Comparison of ENCODE assay signal across 8 mouse cellular contexts in genomic region chr19:46509202-46509601, GRCm38 (mm10). TPM values are rescaled to one million over a fixed set of nuclear protein-coding genes. Genes with fewer than 3 reads are reported as not detected.
DNase-seq lines count a peak whose midpoint lies in the region; ATAC-seq and TF ChIP-seq lines count a peak whose summit lies in the region.
"Had no signal": no experiment of that assay in that cellular context is flagged by ENCODE, and none has a peak within 500 bp of the region (broad histone marks: within the 10 kb centered on the region; RNA-seq: fewer than 3 reads in every experiment).

No protein-coding gene starts in this region.

- TF ChIP-seq POLR2A in thymus, adult 2 months (IDR thresholded peaks at IDR 0.05; ENCODE audit: control insufficient read depth, extremely low read depth, insufficient read depth, low read length, poor library complexity) = no peak

- no peaks in the 10 kb centered on the region for H3K27me3 ChIP-seq in hindbrain, embryonic 10.5 days (ENCODE audit: insufficient read depth, poor library complexity, severe bottlenecking)
- H3K27me3 ChIP-seq in hindbrain, embryonic 14.5 days (ENCODE audit: control insufficient read depth, insufficient read depth, low read length) = no peaks in the 10 kb centered on the region
- no peaks in the 10 kb centered on the region for H3K27me3 ChIP-seq in thymus, adult 2 months (ENCODE audit: control insufficient read depth, insufficient read depth, low read length)
- H3K27me3 ChIP-seq in stomach, embryonic 16.5 days (ENCODE audit: control insufficient read depth, insufficient read depth, low read length) = no peaks in the 10 kb centered on the region

- H3K9ac ChIP-seq in hindbrain, embryonic 14.5 days = no peak overlapping the region
- peak overlapping the region; percentile 33; the same call in 1 of the 2 replicates for H3K9ac ChIP-seq in stomach, embryonic 16.5 days (ENCODE audit: low read length)

- peaks cover 100% of the 10 kb centered on the region for H3K36me3 ChIP-seq in hindbrain, embryonic 10.5 days
- H3K36me3 ChIP-seq in hindbrain, embryonic 14.5 days (replicated peaks; ENCODE audit: control insufficient read depth, insufficient read depth) = peaks cover 73% of the 10 kb centered on the region
- H3K36me3 ChIP-seq in thymus, adult 2 months (ENCODE audit: control insufficient read depth, insufficient read depth, low read length) = peaks cover 18% of the 10 kb centered on the region
- H3K36me3 ChIP-seq in stomach, embryonic 16.5 days (ENCODE audit: control insufficient read depth, insufficient read depth, low read length) = peaks cover 11% of the 10 kb centered on the region

- H3K9me3 ChIP-seq in hindbrain, embryonic 10.5 days = no peaks in the 10 kb centered on the region
- H3K9me3 ChIP-seq in hindbrain, embryonic 14.5 days (ENCODE audit: control insufficient read depth, low read length) = no peaks in the 10 kb centered on the region
- H3K9me3 ChIP-seq in stomach, embryonic 16.5 days (replicated peaks; ENCODE audit: control insufficient read depth, low read length) = no peaks in the 10 kb centered on the region

- 91% methylated on average over 3 of the region's 3 CpGs for WGBS in hindbrain, embryonic 10.5 days
- WGBS in hindbrain, embryonic 14.5 days = 86% methylated on average over 3 of the region's 3 CpGs
- 51% methylated on average over 3 of the region's 3 CpGs for WGBS in thymus, adult 2 months
- WGBS in stomach, embryonic 16.5 days = 55% methylated on average over 3 of the region's 3 CpGs

- H3K27ac ChIP-seq in hindbrain, embryonic 10.5 days = peak overlapping the region; percentile 98; the same call in 1 of the 2 replicates
- H3K27ac ChIP-seq in hindbrain, embryonic 14.5 days = no peak overlapping the region
- peak overlapping the region; percentile 29; the same call in 1 of the 2 replicates for H3K27ac ChIP-seq in thymus, adult 2 months (ENCODE audit: control insufficient read depth, insufficient read depth, low read length)
- H3K27ac ChIP-seq in stomach, embryonic 16.5 days (ENCODE audit: low read length) = peak overlapping the region; percentile 80

- no peak for DNase-seq in hindbrain, embryonic 10.5 days (ENCODE audit: low spot score)
- DNase-seq in hindbrain, embryonic 14.5 days (ENCODE audit: low spot score) = no peak
- no peak for DNase-seq in thymus, adult 2 months
- no peak for DNase-seq in thymus, postnatal 25 days
- peak; percentile 55 for DNase-seq in induced T-regulatory cell, adult 2 months (ENCODE audit: low read depth)
- no peak for DNase-seq in testis, postnatal 10 days (ENCODE audit: low spot score)
- DNase-seq: gastrocnemius, postnatal 25 days had no signal

- H3K4me1 ChIP-seq in hindbrain, embryonic 10.5 days (replicated peaks) = peaks cover 63% of the 10 kb centered on the region
- peaks cover 58% of the 10 kb centered on the region for H3K4me1 ChIP-seq in hindbrain, embryonic 14.5 days (replicated peaks; ENCODE audit: control insufficient read depth, insufficient read depth, low read length)
- H3K4me1 ChIP-seq in thymus, adult 2 months (replicated peaks; ENCODE audit: control insufficient read depth, insufficient read depth, low read length) = peaks cover 71% of the 10 kb centered on the region
- H3K4me1 ChIP-seq in stomach, embryonic 16.5 days (ENCODE audit: control insufficient read depth, insufficient read depth, low read length) = peaks cover 71% of the 10 kb centered on the region

- TF ChIP-seq CTCF in thymus, adult 2 months (IDR thresholded peaks at IDR 0.05; ENCODE audit: borderline replicate concordance, control insufficient read depth, extremely low read depth, insufficient read depth, low read length, poor library complexity) = no peak

- no peak for ATAC-seq in hindbrain, embryonic 14.5 days (ENCODE audit: low FRiP score)
- ATAC-seq in stomach, embryonic 16.5 days (ENCODE audit: insufficient read depth, low FRiP score) = peak; percentile 45; the same call in 1 of the 2 replicates

- no peak overlapping the region for H3K4me2 ChIP-seq in hindbrain, embryonic 14.5 days (replicated peaks)
- H3K4me2 ChIP-seq in stomach, embryonic 16.5 days (ENCODE audit: low read depth, low read length) = no peak overlapping the region

- H3K4me3 ChIP-seq in hindbrain, embryonic 10.5 days = peak overlapping the region; percentile 16; the same call in 1 of the 2 replicates
- no peak overlapping the region for H3K4me3 ChIP-seq in hindbrain, embryonic 14.5 days (replicated peaks; ENCODE audit: low read length)
- H3K4me3 ChIP-seq in thymus, adult 2 months (ENCODE audit: control insufficient read depth, insufficient read depth, low read length) = no peak overlapping the region
- H3K4me3 ChIP-seq in stomach, embryonic 16.5 days (replicated peaks; ENCODE audit: low read length) = no peak overlapping the region

RNA-seq across cellular contexts. Expression of gene Trim8, which starts 7.7 kb away (rescaled TPM):
- 26.5 and 30.0 TPM in 2 replicates for polyA plus RNA-seq in hindbrain, embryonic 10.5 days (2016; fragmentation: Nextera tagmentation; extraction: Ambion mirVana)
- 37.5 and 39.4 TPM in 2 replicates for polyA plus RNA-seq in hindbrain, embryonic 14.5 days (2014; fragmentation: Nextera tagmentation; extraction: Ambion mirVana)
- 57.9 and 78.2 TPM in 2 replicates for polyA plus RNA-seq in thymus, adult 2 months (2012; rRNA removed)
- 11.8 and 16.2 TPM in 2 replicates for polyA plus RNA-seq in stomach, embryonic 16.5 days (2015; fragmentation: Nextera tagmentation; extraction: Ambion mirVana)
